Mouse (Mus musculus): ENCODE data around the gene Tinf2.

The Tinf2 gene

DNA sequence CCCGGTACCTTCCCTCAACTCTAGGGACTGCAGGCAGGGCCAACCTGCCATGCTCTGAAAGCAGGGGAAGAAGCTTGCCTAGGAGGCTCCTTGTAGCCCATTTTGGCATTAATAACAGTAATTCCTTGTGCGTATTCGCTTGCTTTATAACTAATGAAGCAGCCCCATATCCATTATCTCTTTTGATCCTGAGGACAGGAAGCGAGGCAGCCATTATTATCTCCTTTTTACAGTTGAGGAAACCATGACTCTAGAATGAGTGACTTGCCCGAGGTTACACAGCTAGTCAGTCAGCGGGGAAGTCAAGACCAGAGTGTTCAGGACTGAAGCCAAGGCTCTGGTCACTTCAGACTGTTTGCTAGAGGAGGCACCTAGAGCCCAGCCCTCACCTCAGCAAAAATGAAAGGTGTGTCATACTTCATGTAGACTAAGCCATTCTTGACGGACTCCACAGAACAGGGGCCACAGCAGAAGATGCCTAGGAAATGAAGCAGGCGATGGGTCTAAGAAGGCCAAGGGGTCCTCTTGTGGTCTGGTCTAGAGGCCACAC is 24.5 kb upstream of the Tinf2 start:
- DNase-seq (ENCODE audit: extremely low spot score, low spot score), result no peak

DNA sequence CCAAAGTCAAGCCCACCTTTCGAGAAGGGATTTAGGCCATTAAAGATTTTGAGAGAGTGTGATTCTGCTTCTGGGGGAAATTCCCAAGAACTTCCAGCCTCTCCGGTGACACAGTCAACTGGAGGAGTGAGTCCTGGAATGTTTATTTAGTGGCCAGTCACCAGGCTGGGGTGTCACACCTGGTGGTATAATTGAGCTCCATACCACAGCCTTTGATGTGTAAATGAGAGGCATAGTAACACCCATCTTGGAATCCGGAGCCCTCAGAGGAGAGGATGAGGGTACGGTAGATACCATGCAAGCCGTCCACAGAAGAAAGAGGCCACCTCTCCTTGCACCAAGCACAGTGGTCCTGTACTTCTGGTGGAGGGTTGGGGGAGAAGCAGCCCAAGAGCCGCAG is 21.1 kb upstream of the Tinf2 start:
- DNase-seq (ENCODE audit: extremely low spot score, low spot score), result no peak

DNA sequence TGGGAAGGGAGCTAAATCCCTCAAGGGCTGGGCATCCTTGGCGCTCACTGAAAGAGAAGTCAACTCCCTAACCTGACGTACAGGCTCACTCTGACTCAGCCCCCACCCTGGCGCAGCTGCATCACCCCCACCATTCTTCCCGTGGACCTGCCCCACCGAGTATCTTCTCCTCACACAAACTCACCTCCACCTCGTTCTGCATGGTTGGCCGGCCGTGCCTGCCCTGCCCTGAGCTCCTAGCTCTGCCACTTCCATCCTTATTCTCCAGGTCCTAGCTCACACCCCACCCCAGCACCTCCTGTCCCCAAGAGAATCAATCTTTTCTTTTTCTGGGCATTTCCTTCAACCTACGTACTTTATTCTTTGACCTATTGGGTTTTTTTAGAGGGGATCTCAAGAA is 19.5 kb upstream of the Tinf2 start:
- DNase-seq (ENCODE audit: extremely low spot score, low spot score), result no peak

DNA sequence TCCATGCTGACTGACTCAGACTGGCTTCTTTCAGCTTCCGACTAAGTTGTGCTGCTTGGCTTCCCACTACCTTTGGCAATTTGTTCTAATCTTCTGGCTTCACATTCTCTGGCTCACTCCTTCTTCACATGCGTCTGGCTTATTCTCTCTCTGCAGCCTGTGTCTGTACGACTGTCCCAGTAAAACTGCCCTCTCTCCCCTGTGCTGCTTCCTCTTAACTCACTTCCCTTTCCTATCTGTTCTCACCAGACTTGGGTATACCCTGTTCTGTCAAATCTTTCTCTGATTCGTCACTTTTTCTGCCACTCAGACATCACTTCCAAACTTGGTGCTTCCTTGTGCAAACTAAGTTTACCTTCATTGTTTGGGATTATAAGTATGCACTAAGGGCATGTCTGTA is 15.6 kb upstream of the Tinf2 start:
- DNase-seq (ENCODE audit: extremely low spot score, low spot score), result no peak

DNA sequence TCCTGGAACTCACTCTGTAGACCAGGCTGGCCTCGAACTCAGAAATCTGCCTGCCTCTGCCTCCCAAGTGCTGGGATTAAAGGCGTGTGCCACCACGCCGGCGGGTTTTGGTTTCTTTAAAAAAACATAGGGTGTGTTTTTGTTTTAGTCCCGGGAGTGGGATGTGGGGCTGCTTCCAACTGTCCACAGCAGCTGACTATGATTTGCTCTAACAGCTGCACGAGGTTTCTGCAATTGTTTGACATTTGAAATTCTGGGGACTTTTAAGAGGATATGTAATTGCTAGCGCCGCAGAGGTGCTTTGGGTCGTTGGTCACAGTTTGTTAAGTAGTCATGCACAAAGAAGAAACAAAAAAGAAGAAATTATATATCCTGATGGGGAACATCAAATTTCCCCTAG is 7.8 kb upstream of the Tinf2 start:
- no peak for DNase-seq (ENCODE audit: extremely low spot score, low spot score)

DNA sequence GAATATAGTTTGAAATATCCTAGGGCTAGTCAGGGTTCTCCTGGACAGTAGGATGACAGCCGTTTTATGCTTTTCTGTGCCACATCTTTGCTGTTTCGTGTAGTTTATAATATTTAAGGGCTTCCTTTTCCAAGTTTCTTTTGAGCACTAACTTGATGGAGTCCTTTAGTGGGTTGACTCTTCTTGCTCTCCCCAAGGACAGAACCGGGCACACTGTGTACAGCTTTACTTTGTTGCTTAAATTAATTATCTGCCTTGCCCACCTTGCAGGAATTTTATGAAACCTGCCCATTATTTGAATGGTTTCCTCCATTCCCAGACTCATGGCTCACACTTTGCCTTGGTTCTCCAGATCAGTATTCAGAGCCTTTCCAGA is 486 bp upstream of the Tinf2 start:
- no peak for DNase-seq (ENCODE audit: extremely low spot score, low spot score)

DNA sequence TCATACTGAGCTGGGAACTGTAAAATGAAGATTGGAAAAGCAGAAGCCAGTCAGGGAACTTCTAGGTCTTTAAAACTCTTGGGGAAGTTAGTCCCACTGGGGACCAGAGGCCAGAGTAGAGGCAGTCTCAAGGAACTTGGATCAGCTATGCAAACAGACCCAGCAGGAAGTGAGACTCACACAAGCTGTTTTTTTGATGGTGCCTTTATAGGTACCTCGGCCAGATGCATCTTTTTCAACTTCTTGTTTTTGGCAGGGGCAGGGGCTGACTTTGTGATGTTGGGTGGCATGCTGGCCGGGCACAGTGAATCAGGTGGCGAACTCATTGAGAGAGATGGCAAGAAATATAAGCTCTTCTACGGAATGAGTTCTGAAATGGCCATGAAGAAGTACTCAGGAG is 4.0 kb downstream of the Tinf2 start:
- no peak for DNase-seq (ENCODE audit: extremely low spot score, low spot score)

DNA sequence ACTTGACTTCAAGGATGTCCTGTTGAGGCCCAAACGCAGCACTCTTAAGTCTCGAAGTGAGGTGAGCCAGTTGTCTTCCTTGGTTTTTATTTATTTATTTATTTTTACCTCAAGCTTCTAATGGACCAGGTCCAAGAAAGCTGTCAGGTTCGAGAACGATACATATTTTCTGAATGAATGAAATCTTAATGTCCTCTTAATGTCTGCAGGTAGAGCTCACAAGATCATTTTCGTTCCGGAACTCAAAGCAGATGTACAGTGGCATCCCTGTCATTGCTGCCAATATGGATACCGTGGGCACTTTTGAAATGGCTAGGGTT is 8.9 kb downstream of the Tinf2 start:
- no peak for DNase-seq (ENCODE audit: extremely low spot score, low spot score)

DNA sequence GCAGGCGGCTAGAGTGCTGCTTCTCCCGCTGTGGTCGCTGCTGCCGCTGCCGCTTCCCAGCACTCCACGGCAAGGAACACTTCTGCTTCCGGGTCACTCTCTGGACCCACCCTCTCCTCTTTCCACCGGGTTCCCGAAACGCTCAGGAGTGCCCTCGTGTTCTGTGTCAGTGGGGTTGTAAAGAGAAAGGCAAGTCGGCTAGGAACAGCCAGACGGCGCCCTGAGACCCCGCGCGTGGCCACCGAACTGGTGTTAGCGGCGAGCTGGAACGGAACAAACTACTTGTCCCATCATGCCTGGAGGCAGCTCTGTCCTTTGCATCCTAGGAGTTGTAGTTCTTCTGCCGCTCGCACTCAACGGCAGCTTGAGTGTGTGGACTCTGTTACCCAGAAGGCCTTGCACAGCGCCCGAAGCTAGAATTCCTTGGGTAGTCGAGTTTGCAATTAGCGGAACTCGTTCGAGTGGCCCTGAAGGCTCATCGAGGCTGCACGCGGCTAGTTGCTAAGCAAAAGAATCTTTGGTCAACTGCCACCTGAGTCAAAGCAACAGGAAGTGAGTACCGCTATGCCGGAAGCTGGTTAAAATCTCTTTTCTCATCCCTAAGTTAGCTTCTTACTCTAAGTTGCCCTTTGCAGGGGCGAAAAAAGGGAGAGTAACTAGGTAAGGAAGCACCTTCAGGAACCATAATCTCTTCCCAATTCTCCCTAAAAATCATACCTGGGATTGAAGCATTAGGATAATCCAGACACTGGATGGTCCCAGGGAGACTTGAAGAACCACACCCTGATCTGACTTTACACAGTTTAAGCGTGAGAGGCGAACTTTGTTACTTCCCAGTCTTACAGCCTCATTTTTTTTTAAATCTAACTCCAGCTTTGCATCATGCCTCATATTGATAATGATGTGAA is 9.5 kb downstream of the Tinf2 start, which contains the start of the genes Gmpr2 and Nedd8:
TSS of gene Gmpr2 (plus strand) at position 109 of the 908 bp plus-strand sequence.
TSS of gene Nedd8 (minus strand) at position 292 of the 908 bp plus-strand sequence.
- peak; percentile 90 for DNase-seq (ENCODE audit: extremely low spot score, low spot score)

DNA sequence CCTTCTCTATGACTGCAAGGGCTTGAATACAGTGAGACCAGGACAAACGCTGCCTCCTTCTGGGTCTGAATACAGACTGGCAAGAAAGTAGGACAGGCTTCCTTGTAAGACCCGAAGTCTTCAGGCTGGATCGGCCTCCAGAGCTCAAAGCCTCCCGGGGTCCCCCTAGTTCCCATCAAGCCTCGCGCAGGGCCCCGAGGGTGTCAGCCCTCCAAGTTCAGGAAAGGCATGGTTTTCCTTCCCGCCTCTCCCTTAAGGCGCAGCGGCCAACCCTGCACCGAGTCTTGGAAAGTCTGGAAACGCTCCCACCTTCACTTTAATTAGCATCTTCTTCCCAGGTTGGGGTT is 10.2 kb downstream of the Tinf2 start:
- no peak for DNase-seq (ENCODE audit: extremely low spot score, low spot score)

DNA sequence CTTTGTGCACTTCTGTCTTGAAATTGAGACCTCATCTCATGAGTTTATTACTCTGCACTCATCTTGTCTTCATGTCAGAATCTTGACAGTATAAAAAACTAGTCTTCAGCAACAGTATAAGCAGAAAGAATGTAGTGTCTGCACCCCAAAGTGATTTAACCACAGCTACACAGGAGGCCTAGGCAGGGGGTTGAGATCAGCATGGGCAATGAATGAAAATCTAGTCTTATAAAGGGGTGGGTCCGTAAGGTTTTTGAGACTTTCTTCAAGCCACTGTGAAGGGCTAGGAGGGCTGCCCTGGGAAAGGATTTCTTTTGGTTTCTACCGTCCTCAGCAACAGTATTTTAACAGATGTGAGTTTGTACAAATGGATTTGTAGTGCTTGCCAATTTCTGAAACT is 21.0 kb downstream of the Tinf2 start:
- DNase-seq (ENCODE audit: extremely low spot score, low spot score), result no peak

DNA sequence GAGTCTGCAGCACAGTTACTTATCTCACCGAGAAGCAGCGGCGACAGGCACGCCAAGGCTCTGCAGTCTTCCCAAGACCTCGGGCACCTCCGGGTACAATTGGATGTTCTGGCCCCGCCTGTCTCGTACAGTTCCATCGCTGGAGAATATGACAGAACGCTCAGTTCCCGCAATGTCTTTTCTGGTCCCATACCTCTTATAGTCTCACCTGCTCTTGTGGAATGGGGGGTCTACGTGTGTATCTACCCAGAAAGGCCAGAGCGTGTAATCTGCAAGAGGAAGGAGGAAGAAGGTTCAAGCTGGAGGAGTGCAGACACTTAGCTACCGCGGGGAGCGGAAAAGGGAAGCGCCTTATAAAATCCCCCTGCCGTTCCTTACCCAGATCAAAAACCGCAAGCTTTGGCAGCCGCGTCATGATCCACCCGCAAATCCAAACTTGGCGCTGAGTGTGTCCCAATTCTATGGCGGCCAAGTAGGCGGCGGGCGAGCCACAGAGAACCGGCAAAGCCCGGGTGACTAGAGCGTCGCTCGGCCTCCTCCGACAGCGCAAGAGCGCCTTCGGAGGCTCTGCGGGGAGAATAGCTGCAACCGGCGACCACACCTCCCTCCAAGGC is 21.6 kb downstream of the Tinf2 start, which contains the start of gene Mdp1:
TSS of gene Mdp1 (minus strand) at position 549 of the 614 bp plus-strand sequence.
- DNase-seq (ENCODE audit: extremely low spot score, low spot score), result peak; percentile 77

DNA sequence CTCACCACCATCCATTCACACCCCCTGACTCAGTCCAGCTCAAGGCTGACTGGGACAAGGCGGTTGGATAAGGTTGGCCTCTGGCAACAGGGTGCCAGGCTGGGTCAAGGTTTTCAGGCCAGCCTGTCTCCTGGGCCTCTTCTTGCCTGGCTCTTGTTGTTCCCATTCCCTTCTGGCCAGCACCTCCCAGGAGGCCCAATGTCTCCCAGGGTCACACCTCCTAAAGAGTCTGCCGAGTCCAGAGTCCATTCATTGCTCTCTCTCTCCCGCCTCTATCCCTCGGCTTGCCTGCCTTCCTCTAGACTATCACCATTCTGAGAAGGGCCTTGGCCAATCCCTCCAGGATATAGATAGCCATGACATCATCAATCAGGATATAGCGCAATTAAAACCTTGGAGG is 23.6 kb downstream of the Tinf2 start:
- no peak for DNase-seq (ENCODE audit: extremely low spot score, low spot score)

DNA sequence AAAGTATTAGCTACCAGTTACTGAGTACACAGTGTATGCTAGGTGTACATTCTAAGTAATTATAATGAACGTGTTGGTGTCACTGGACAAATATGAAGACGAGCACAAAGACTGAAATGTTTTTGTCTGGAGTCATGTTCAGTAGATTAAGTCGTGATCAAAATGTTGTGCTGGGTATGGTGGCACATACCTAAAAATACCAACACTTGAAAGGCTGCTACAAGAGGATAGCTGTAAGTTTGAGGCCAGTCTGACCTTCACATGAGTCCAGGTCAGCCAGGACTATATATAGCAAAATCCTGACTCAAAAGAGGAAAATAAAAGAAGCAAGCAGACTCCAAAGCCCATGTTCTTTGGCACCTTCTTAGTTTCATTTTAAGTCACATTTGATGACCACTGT is 24.7 kb downstream of the Tinf2 start:
- DNase-seq (ENCODE audit: extremely low spot score, low spot score), result no peak

DNA sequence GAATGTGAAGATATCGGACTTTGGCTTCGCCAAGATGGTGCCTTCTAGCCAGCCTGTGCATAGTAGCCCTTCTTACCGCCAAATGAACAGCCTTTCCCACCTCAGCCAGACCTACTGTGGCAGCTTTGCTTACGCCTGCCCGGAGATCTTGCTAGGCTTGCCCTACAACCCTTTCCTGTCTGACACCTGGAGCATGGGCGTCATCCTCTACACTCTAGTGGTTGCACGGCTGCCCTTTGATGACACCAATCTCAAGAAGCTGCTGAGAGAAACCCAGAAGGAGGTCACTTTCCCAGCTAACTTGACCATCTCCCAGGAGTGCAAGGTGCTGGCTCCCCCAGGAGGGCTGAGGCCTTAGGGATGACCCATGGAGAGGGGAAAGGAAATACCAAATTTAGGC is 30.1 kb downstream of the Tinf2 start:
- no peak for DNase-seq (ENCODE audit: extremely low spot score, low spot score)

DNA sequence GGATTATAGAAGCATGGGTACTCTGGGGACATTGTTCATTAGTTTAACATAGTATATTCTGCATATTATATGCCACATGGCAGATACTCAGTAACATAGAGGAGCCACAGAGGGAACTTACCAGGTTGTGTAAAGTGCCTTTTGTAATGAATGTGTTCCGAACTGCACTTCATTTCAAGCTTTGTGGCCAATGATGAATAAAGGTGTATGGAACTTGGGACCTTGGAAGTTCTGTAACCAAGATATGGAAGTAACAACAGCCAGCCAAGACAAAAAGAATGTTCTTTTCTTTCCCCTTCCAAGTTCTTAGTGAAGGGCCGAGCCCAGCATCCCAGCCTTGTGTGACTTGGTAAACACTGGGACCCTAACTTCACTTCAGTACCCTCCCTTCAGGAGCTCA is 31.7 kb downstream of the Tinf2 start, which contains the start of gene Tssk4:
TSS of gene Tssk4 (plus strand) at position 301 of the 400 bp plus-strand sequence.
- no peak for DNase-seq (ENCODE audit: extremely low spot score, low spot score)

DNA sequence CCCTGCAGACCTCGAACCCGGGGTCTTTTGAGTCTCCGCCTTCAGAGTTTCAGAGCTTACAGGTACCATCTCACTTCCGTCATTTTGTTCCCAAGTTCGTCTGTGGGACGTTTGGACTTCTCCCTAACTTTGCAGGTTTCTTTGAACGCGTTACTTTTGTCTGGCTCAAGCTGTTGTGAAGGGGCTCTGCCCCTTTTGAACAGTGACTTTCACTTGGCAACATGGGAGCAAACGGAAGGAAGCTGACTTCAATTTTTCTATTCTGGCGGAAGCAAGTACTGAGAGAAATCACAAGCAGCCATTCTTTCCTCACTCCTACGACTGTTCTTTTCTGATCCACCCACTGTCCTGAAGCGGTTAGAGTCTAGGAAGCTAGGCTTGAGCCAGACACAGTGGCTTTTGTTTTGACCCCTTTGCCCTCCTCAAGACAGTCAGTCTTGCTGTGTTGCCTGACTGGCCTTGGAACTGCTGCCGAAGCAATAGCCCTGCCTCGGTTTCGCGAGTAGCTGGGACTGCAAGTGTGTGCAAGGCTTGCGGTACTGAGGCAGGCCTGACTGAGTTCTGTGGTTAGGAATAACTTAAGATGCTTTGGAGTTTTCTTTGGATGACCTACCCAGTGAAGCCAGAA is 37.2 kb downstream of the Tinf2 start:
- DNase-seq (ENCODE audit: extremely low spot score, low spot score), result peak; percentile 22

DNA sequence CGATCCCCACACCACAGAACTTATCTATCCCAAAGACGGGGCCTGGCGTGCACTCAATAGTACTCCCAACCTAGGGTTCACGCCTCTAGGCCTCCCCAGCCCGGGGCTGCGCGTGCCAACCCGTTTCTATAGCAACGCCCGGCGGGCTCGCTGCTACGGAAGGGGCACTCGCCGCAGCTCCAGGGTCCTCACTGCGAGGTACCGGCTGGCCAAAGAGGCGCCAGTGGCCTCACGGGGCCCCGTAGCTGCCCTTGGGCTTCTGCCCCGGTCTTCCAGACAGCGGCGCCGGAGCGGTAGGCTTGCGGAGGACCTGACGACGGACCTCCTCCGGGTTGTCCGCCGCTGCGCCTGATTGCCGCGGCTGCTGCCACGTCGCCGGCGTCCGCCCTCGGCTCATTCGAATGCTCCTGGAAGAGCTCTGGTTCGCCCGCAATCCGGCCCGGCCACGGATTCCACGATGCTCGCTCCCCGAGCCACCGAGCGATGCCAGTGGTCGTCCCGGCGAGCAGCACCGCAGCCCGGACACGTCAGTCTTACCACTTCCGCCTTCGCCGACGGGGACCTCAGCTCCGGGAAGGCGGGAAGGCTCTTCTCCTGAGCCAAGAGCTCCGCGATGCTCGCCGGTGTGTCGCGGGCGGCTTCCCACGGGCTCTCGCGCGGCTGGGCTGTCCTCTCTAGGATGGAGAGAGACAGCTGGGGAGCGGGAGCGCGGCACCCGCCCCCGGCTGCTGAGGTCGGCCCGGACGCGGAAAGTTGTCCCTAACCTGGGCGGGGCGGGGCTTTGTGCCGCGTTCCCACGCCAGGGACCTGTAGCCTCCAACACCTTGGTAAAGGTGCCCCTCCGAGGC is 38.3 kb downstream of the Tinf2 start, which contains the start of gene Tm9sf1:
TSS of gene Tm9sf1 (minus strand) at position 747 of the 848 bp plus-strand sequence.
- peak; percentile 88 for DNase-seq (ENCODE audit: extremely low spot score, low spot score)

DNA sequence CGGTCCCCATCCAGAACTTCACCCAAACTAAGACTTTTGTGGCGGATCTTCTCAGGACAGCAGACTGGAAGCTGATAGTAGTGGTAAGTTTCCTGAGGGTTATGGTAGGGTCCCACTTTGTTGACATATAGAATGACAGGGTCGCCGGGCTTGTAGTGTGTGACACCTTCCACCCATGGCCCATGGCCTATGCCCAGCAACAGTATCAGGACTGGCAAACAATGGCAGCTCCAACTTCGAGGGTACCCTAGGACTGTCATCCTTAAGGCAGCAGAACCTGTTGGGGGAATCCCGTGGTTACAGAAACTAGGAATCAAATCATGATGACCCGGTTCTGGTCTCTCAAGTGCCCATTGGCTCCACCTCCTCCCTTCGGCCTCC is 39.0 kb downstream of the Tinf2 start:
- no peak for DNase-seq (ENCODE audit: extremely low spot score, low spot score)

DNA sequence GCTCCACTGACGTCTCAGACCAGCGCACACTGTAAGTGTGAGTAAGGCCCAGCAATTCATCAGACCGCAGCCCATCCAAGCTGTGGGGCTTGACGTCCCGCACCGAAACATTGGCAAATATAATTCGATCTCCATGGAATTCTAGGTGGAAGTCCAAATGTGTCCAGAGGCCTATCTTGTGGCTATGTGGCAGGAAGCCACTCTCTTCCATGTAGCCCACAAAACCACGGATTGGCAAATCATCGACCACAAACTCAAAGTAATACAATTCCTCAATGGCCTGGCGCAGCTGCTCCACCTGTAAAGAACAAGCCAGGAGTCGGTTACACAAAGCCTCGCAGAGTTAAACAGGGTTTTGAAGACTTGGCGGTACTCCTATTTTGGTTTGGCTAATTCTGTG is 40.3 kb downstream of the Tinf2 start:
- DNase-seq (ENCODE audit: extremely low spot score, low spot score), result no peak

DNA sequence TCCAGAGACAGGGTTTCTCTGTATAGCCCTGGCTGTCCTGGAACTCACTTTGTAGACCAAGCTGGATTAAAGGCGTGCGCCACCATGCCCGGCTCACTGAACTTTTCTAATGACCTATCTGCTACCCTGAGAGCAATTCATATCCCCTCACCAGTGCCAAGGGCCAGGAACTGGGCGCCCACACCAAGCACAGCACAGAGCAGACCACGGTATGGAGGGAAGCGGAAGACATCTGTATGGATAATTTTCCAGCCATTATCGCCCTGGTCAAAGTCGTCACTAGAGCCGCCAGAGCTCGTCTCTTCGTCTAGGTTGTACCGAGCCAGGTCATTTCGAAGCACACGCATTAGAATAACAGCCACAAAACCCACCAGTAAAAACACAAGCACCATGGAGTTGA is 40.8 kb downstream of the Tinf2 start:
- DNase-seq (ENCODE audit: extremely low spot score, low spot score), result no peak
